Mouse (Mus musculus) liver, embryonic 14.5 days (tissue): ENCODE measurements around the gene C1s1. TPM values are rescaled to one million over a fixed set of nuclear protein-coding genes. Genes with fewer than 3 reads are reported as not detected.
"Not testable (repeated sequence)": the region's sequence is repeated elsewhere in the genome, so short reads cannot be mapped to it uniquely, and the experiment has no call there.

Source experiments
- ATAC-seq: fragments of 200-750 bp; cut with Nextera tagmentation; 2 replicates; pipeline ENCODE4 v1.8.0; 2017; ENCODE audit warnings: moderate number of reproducible peaks, mild to moderate bottlenecking, moderate library complexity; ENCODE audit not compliant: insufficient read depth
- DNase-seq, 3 experiments: peaks; one replicate each; pipeline ENCODE4 v3.0.0-alpha.2; 2012 to 2013; ENCODE audit warnings: low read depth in 3 of 3, low spot score in 3 of 3
- H3K27ac ChIP-seq: fragments of 300-500 bp; sonication (generic); 2 replicates; pipeline ENCODE4 v1.5.1; 2014; ENCODE audit warnings: moderate library complexity, mild to moderate bottlenecking, control low read depth, inconsistent platforms
- H3K27me3 ChIP-seq: fragments of 300-500 bp; sonication (generic); 2 replicates; pipeline ENCODE4 v1.6.1; 2014; ENCODE audit warnings: mild to moderate bottlenecking, low read length, moderate library complexity; ENCODE audit not compliant: control insufficient read depth, insufficient read depth
- H3K36me3 ChIP-seq: fragments of 300-500 bp; sonication (generic); replicated peaks from 2 replicates; pipeline ENCODE4 v1.6.1; 2014; ENCODE audit warnings: low read depth; ENCODE audit not compliant: control insufficient read depth, insufficient read depth
- H3K4me1 ChIP-seq, 2 experiments: fragments of 200-500 bp in 1 of 2; fragments of 300-500 bp in 1 of 2; sonication (generic) in 1 of 2; replicated peaks; 2 replicates each; pipeline ENCODE4 v1.6.1; 2012 to 2014; ENCODE audit warnings: antibody characterized with exemption in 1 of 2, inconsistent platforms in 1 of 2, low read length in 1 of 2; ENCODE audit not compliant: control insufficient read depth in 2 of 2, insufficient read depth in 2 of 2
- H3K4me2 ChIP-seq: fragments of 300-500 bp; sonication (generic); 2 replicates; pipeline ENCODE4 v1.6.1; 2014; ENCODE audit warnings: low read depth, mild to moderate bottlenecking, control low read depth, moderate library complexity
- H3K4me3 ChIP-seq, 2 experiments: fragments of 200-500 bp in 1 of 2; fragments of 300-500 bp in 1 of 2; sonication (generic) in 1 of 2; 2 replicates each; pipeline ENCODE4 v1.5.1; 2012 to 2014; ENCODE audit warnings: low read depth in 2 of 2, low read length in 2 of 2, mild to moderate bottlenecking in 2 of 2, control low read depth in 1 of 2, inconsistent platforms in 1 of 2, moderate library complexity in 1 of 2; ENCODE audit not compliant: insufficient read depth in 1 of 2
- H3K9ac ChIP-seq: fragments of 300-500 bp; sonication (generic); replicated peaks from 2 replicates; pipeline ENCODE4 v1.6.1; 2014; ENCODE audit warnings: mild to moderate bottlenecking, control low read depth, moderate library complexity
- H3K9me3 ChIP-seq: fragments of 300-500 bp; sonication (generic); 2 replicates; pipeline ENCODE4 v1.6.1; 2016; ENCODE audit warnings: low read length, mixed read lengths; ENCODE audit not compliant: control insufficient read depth
- CTCF ChIP-seq: IDR thresholded peaks from 2 replicates; pipeline ENCODE4 v1.5.1; 2016; ENCODE audit warnings: antibody characterized with exemption, low read depth, control low read depth
- EP300 ChIP-seq: IDR thresholded peaks from 2 replicates; pipeline ENCODE4 v1.6.1; 2016; ENCODE audit warnings: antibody characterized with exemption, low read depth
- WGBS: fragments of 180-500 bp; shearing (Covaris S2); extraction: QIAGEN DNeasy Blood & Tissue Kit; methylation state at CpG from one replicate; pipeline ENCODE4 v1.1.7; 2014; ENCODE audit not compliant: insufficient replicate concordance; 5-methylcytosine and 5-hydroxymethylcytosine counted together
- polyA plus RNA-seq, 2 experiments: library from polyadenylated mRNA; depleted of rRNA in 1 of 2; stranded (reverse) in 1 of 2; unstranded in 1 of 2; fragments of >200 nt; fragmentation: Nextera tagmentation in 1 of 2; extraction: Ambion mirVana in 1 of 2; gene quantifications; 2 replicates each; pipeline versions ENCODE4 v1.2.1 to v1.2.3; 2012 to 2014

Gene C1s1
- polyA plus RNA-seq, 2 experiments, result 23.9 to 40.9 TPM

- no peaks in the 10 kb centered on the region for H3K36me3 ChIP-seq
- ATAC-seq, result peak; percentile 31; the same call in 1 of the 2 replicates
- TF ChIP-seq CTCF, result no peak
- peaks cover 0 to 2% of the 10 kb centered on the region in 2 experiments; a peak in 1 of 4 replicates for H3K4me1 ChIP-seq
- no peak for DNase-seq
- no peak overlapping the region for H3K4me3 ChIP-seq
- no peaks in the 10 kb centered on the region for H3K9me3 ChIP-seq
- no peak overlapping the region for H3K27ac ChIP-seq
- no peak overlapping the region for H3K9ac ChIP-seq
- H3K27me3 ChIP-seq, result no peaks in the 10 kb centered on the region
- H3K4me2 ChIP-seq, result no peak overlapping the region
- 30% methylated on average over 3 of the region's 3 CpGs for WGBS
These were observed 14.3 kb downstream of the C1s1 start for GRCm38 (mm10) chr6:124527881-124528280.

GRCm38 (mm10) chr6:124522082-124522481 is 20.1 kb downstream of the C1s1 start:
- not testable (repeated sequence) for H3K9me3 ChIP-seq, H3K4me2 ChIP-seq, DNase-seq, H3K9ac ChIP-seq, H3K4me1 ChIP-seq, H3K36me3 ChIP-seq, H3K27me3 ChIP-seq, ATAC-seq, H3K27ac ChIP-seq, H3K4me3 ChIP-seq
- WGBS, result 57% methylated on average over 7 of the region's 7 CpGs

GRCm38 (mm10) chr6:124517733-124518132 is 24.4 kb downstream of the C1s1 start:
- WGBS, result 92% methylated on average over 4 of the region's 4 CpGs
- H3K27me3 ChIP-seq, H3K4me2 ChIP-seq, DNase-seq, H3K27ac ChIP-seq, H3K36me3 ChIP-seq, ATAC-seq, H3K9me3 ChIP-seq, H3K4me1 ChIP-seq, H3K4me3 ChIP-seq, H3K9ac ChIP-seq: not testable (repeated sequence)

- H3K4me3 ChIP-seq, result peak within 1 kb of the TSS in 1 of 2 experiments; percentile 54; a peak in 2 of 4 replicates
- no peak for DNase-seq
- no peaks in the 10 kb centered on the region for H3K27me3 ChIP-seq
- 4% methylated on average over 6 of the region's 6 CpGs for WGBS
- no peak within 1 kb of the TSS for H3K9ac ChIP-seq
- TF ChIP-seq EP300 (no peak), CTCF (peak; percentile 75)
- ATAC-seq, result no peak
- peak within 1 kb of the TSS; percentile 38 for H3K4me2 ChIP-seq
- no peak within 1 kb of the TSS for H3K27ac ChIP-seq
- no peaks in the 10 kb centered on the region for H3K36me3 ChIP-seq
- H3K4me1 ChIP-seq, result 0 out of 4 replicates have a peak, but pooled peaks cover 0 to 1% of the 10 kb centered on the region in 2 experiments
- no peaks in the 10 kb centered on the region for H3K9me3 ChIP-seq
These were observed 29.8 kb downstream of the C1s1 start, which contains the start of gene C1ra for GRCm38 (mm10) chr6:124512355-124512836. Gene C1ra (plus strand): TSS chr6:124512405.

- DNase-seq (no peak), ATAC-seq (no peak)
- no peaks in the 10 kb centered on the region for H3K36me3 ChIP-seq
- no peak overlapping the region for H3K4me3 ChIP-seq
- no peak overlapping the region for H3K27ac ChIP-seq
- H3K27me3 ChIP-seq, result no peaks in the 10 kb centered on the region
- TF ChIP-seq EP300 (no peak), CTCF (no peak)
- no peak overlapping the region for H3K4me2 ChIP-seq
- 39% methylated on average over 6 of the region's 6 CpGs for WGBS
- no peaks in the 10 kb centered on the region for H3K9me3 ChIP-seq
- no peak overlapping the region for H3K9ac ChIP-seq
- 0 out of 4 replicates have a peak, but pooled peaks cover 0 to 1% of the 10 kb centered on the region in 2 experiments for H3K4me1 ChIP-seq
These were observed 30.2 kb downstream of the C1s1 start for GRCm38 (mm10) chr6:124511936-124512335.

GRCm38 (mm10) chr6:124509192-124509591 is 33.0 kb downstream of the C1s1 start:
- H3K9ac ChIP-seq, result not testable (repeated sequence)
- WGBS, result 64% methylated on average over 5 of the region's 5 CpGs

More at GRCm38 (mm10) chr6:124509192-124509591, 33.0 kb downstream of the C1s1 start:
- H3K36me3 ChIP-seq, H3K4me3 ChIP-seq, H3K4me2 ChIP-seq, DNase-seq, H3K27me3 ChIP-seq, H3K9me3 ChIP-seq, ATAC-seq, H3K4me1 ChIP-seq, H3K27ac ChIP-seq: not testable (repeated sequence)
